Mouse (Mus musculus): ENCODE measurements around the gene Dnah1. TPM values are rescaled to one million over a fixed set of nuclear protein-coding genes. Genes with fewer than 3 reads are reported as not detected.

Dnah1 gene
- total RNA-seq, 2 experiments from 2014 or later: 0.99 to 1.2 TPM

DNA sequence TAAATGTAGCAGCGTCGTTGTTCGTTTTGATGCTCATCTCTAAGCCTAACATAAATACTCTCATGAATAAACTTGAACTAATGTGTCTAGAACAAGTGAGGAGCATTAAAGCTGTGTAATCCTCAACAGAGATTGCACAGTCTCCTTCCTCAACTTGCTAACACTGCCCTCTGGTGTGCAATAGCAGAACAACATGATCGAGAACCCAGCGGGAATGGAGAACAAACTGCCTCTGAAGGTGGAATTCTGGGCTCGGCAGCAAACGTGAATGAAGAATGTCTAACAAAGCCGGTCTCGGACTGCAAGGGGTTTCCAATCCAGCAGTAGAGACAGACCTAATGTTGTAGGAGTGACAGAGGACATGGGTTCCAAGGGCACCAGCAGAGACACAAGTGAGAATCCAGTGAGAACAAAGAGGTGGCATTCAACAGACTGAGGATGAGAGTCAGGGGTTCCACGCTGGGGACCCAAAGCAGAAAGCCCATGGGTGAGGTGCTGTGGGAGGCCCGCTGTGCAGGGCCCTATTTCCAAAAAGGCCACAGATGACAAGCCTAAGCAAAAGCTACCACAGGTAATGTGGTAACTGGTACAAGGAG is 89.6 kb downstream of the Dnah1 start:
- DNase-seq: peak; percentile 91

DNA sequence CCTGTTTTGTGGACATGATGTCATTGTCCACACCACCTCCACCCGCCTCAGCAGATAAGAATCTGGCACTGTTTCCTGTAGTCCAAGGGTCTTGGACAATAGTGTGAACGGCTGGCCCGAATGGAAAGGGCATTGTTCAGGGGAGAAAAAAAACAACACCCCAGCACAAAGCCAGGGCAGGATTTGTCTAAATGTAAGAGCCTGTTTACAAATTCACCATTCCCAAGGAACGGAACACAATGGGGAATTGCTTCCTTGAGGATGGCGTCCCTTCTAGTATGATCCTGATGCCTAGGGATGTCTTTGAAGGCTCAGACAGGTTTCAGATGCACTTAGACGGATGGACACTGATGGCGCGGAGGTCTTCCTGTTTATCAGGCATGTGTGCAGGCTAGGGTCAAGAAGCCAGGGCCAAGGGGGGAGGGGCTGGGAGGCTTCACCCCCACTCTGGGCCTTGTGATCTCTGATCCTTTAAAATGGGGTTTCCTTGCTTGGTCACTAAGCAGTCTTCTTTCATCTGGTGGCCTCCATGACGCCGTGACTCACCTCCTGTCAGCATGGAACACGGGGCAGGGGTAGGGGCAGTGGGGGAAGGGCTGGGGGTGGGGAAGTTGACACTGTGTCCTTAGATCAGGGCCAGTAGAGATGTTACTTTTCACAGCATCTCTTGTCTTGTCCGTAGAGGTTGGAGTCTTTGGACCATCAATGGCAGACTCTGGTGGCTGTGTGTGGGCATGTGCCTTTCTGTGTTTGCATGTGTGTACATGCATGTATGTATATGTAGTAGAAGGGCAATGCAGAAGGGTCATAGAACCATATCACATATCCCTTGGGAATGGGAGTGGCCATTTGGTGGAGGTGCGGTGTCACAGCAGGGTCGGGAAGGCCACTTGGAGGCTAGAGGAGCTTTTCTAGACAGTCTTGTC is 90.4 kb downstream of the Dnah1 start:
- DNase-seq: peak; percentile 40

DNA sequence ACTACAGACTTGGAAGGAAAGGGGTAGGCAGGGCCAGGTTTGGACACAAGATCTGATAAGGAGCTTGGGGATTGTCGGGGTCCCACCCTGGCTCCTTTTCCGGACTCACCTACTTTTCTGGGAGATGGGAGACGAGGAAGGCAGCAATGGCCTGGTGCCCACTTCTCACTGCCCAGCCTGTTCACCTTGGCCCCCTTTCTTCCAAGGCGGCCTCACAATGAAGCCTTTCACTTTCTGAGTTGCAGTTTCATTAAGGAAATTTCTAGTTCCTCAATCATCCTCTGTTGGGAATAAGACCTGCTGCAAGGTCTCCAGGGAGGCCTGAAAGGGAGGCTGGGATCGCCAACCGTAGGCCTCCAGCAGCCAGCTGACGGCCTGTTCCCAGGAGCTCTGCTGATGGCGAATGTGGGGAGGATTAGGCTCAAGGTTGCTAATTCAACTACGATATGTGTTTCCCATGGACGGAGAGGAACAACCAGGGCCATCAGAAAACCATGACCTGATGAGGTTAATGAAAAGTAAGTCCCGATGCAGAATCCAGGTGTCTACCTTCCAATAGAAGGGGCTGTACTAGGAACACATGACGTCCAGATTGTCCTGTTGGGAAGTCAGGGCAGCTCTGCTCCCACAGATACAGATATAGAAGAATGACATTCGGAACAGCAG is 91.2 kb downstream of the Dnah1 start:
- DNase-seq: peak; percentile 55

DNA sequence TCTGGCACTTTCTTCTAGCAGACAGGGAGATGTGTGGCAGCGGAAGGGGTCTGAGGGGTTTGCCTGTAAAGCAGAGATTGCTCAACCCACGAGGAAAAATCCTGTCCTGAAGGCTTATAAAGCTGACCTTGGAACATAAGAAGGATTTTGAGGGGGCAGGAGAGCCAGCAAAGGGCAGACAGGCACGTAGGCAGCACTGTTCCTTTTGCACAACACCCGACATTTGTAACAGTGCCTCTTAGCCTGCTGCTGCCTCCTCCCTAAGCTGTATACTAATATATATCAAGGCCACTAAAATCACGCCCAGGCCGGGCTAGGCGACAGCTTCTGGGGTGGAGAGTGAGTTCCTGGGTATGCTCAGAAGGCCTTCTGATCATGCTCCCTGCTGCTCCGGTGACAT is 93.3 kb downstream of the Dnah1 start:
- DNase-seq: peak; percentile 41

DNA sequence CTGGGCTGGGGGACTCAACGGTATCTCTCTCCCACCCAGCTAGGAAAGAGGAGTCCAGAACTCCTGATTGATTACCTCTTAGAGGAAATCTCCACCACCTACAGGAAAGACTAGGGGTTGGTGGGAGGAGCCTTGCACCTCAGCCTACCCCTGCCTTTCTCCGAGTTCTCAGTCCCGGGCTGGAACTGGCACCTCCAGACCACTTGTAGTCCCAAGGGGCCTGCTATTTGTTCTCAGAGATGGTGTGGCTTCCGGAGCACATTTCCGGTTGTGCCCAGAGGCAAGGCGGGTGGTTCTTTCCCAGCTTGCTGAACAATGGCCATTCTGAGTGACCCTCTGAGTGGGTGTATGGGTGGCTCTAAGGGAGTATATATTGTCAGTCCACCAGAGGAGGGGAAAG is 95.5 kb downstream of the Dnah1 start:
- peak; percentile 44 for DNase-seq

DNA sequence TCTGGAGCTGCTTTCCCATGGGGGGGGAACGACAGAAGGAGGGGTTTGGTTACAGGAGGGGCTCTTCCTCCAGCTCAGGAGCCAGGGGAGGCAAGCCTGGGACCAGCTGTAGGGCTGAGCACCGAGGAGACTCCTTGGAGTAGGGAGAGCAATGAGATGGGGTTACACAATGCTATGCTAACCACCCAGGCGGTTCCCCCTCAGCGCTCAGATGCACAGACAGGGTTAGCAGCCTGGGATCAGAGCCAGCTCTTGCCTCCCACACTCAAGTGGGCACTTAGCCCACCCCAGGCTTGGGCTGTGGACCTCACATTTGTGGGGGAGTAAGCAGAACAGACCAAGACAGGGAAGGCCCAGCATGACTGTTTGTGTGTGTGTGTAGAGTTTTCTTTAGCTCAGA is 96.7 kb downstream of the Dnah1 start:
- peak; percentile 31 for DNase-seq

DNA sequence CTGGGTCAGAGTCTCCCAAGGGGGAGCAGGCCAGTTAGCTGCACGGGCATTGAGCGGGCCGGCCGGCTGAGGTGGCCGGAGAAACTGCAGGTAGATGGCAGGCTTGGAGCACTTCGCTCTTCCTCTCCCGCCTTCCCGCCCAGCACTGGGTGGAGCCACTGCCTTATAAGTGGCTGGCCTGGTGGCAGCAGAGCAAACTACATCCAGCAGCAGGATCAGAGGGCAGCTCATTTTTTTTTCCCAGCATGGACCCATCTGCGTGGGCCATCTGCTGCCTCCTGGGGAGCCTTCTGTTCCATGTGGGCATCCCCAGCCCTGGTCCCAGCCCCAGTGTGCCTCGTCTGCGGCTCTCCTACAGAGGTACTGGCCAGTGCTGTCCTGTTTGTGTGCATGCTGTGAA is 106.0 kb downstream of the Dnah1 start, which contains the start of gene Sema3g:
Sema3g (plus strand) TSS at position 195 of the 400 bp plus-strand sequence.
- DNase-seq: peak; percentile 78

DNA sequence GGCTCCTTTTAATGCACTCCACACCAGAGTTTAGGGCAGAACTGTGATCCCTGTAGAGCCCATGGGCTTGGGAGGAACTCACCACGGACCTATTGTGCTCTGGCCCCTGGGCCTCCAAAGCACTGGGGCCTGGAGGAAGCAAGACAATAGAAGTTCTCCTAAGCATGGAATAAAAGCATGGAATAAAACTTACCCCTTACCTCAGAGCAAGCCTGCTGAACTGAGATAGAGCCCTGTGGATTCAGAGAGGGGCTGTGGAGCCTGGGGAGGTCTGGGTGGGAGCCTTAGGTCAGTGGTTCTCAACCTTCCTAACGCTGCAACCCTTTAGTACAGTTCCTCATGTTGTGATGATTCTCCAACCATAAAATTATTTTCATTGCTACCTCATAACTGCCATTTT is 106.8 kb downstream of the Dnah1 start, which contains the start of gene Nisch:
Nisch (minus strand) TSS at position 101 of the 400 bp plus-strand sequence.
- DNase-seq: no peak

DNA sequence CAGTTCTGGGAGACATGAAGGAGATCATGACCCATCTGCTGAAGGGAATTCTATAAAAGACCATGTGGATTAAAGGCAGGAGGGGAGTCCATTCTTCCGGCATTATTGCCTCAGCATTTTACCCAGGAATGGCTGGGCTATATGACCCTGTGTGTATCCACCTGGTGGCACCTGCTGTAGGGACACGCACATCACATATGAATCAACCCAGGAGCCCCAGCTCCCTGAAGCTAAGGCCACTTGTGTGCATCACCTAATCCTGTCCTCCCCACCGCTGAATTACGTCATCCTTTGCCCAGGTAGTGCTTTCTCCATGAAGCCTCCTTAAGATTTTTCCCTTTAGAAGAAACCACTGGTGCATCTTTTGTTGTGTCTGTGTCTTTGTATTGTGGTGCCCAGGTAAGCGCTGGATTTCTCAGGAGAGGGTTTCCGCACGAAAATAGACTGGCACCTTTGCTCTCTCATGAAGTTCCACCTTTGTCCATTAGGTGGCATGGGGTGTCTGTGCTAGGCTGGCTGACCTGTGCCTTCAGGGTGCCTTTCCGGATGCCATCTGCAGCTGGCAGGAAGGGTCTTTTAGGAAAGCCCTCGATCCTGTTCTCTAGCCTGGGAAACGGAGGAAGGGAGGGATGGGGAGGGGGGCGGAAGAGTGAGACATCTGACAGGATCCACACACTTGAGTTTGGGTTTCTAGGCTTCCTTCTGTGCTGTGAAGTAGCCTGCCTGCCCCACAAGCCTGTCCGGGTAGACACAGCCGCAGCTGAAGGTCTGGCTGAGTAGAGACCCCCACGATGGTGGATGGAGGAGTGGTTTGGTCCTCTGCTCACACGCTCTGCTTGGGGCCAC is 108.3 kb downstream of the Dnah1 start:
- DNase-seq: peak; percentile 79

DNA sequence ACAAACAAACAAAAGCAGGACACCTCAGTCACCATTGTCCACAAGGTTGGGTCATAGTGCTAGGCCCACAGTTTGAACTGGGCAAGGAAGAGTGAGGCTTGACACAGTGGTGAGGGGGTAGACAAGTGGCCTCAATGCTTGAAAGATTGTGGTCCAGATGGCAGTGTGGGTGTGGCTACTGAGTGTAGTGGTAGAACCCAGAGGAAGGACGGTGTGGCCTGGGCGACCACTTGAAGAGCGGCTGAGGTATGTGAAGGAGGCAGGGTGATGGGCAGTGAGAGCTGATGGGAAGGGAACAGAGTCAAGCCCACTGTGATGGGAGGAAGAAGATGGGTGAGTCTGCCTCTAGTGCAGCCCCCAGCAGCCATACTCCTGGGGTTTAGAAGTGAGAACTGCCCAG is 109.0 kb downstream of the Dnah1 start:
- no peak for DNase-seq

DNA sequence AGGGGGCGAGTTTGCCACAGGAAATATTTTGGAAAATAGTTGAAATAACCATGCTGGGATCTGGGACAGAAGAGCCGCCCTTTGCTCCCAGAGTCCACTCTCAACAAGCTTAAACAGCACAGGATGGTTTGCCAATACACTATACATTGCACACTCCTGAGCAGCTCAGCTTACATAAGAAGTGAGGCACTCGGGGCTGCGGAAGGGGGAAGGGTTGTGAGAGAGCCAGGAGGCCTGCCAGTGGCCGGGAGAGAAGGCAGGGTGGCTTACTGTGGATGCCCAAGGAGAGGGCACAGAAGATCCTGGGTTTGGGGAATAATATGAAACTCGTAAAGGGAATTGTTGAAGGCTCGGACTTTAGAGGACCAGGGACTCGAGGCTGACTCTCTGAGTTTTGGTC is 109.8 kb downstream of the Dnah1 start:
- no peak for DNase-seq

DNA sequence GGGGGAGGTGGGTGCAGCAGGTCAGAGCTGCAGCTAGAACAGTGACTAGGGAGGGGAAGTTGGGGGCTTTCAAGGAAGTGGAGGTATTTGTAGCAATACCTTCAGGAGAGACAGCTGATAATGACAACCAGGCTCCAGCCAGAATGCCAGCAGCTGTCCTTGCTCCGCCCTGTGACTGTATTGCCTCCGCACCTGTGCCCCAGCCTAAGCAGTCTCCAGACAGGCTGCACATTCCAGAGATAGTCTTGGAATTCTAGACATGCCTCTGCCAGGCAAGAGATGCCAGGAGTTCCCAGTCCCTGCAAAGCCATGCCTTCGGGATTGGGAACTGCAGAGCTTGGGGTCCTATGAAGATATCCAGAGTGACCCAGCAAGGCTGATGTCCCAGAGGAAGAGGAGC is 111.2 kb downstream of the Dnah1 start:
- no peak for DNase-seq

DNA sequence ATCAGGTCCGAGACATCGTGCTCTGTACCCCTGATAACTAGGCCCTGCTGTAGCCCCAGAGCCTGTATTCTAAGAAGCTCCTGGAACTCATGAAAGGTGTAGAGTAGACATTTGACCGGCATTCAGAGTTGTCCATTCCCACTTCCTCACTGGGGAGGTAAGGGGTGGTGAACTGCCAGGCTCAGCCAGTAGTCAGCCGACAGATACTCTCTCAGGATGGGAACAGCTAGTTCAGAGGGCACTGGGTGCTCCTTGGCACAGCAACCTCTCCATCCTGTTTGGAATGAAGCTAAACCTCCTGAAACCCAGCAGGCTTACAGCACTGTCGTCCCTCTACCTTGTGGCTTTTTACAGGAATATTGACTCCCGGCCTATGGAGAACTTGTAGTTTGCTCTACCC is 111.8 kb downstream of the Dnah1 start:
- no peak for DNase-seq

Other genes with a start within 250 kb of the Dnah1 start
- gene Smim4, start 194.9 kb downstream of the Dnah1 start, total RNA-seq (2021): 100 to 1,000 TPM in 1 of 2 experiments, 10 to 100 TPM in 1; 86.9 to 103 TPM
- 10 to 100 TPM; 52.0 to 52.6 TPM for gene Nt5dc2, start 192.8 kb downstream of the Dnah1 start, total RNA-seq (2021)
- 10 to 100 TPM; 74.3 to 74.8 TPM for gene Stab1, start 155.3 kb downstream of the Dnah1 start, total RNA-seq (2021)
- gene Tnnc1, start 115.6 kb downstream of the Dnah1 start, total RNA-seq (2021): 10 to 100 TPM; 11.1 to 45.0 TPM
- gene Nisch, start 107.0 kb downstream of the Dnah1 start, total RNA-seq (2021): 100 to 1,000 TPM; 224 to 328 TPM
- 10 to 100 TPM; 12.1 to 12.3 TPM for gene Sema3g, start 106.0 kb downstream of the Dnah1 start, total RNA-seq (2021)
- 1 to 10 TPM; 9.1 to 9.2 TPM for gene Phf7, start 72.6 kb downstream of the Dnah1 start, total RNA-seq (2021)
- gene Bap1, start 72.4 kb downstream of the Dnah1 start, total RNA-seq (2021): 10 to 100 TPM; 58.4 to 67.6 TPM
- gene Capn7, start 12.7 kb upstream of the Dnah1 start, total RNA-seq (2021): 10 to 100 TPM; 33.7 to 40.9 TPM
- gene Sh3bp5, start 112.2 kb upstream of the Dnah1 start, total RNA-seq (2021): 100 to 1,000 TPM; 107 to 135 TPM
- 10 to 100 TPM; 30.9 to 38.7 TPM for gene Eaf1, start 170.5 kb upstream of the Dnah1 start, total RNA-seq (2021)
- gene Mettl6, start 171.1 kb upstream of the Dnah1 start, total RNA-seq (2021): 10 to 100 TPM; 19.7 to 24.1 TPM

Measured in adrenal gland, postnatal 10 days (tissue).